Mouse (Mus musculus) kidney, adult 2 months (tissue): ENCODE results near the gene Cdca8.

Experiments used
- CTCF ChIP-seq: fragments of 200-500 bp; conservative IDR thresholded peaks from 2 replicates; pipeline ENCODE4 v1.5.1; 2011; ENCODE audit warnings: low read depth, mild to moderate bottlenecking, control low read depth, low read length, moderate library complexity, mixed read lengths; ENCODE audit not compliant: insufficient read depth, insufficient read length
- POLR2A ChIP-seq: fragments of 200-500 bp; IDR thresholded peaks from one replicate; pipeline ENCODE4 v1.6.1; 2011; ENCODE audit warnings: low read depth, low read length, control low read depth

DNA sequence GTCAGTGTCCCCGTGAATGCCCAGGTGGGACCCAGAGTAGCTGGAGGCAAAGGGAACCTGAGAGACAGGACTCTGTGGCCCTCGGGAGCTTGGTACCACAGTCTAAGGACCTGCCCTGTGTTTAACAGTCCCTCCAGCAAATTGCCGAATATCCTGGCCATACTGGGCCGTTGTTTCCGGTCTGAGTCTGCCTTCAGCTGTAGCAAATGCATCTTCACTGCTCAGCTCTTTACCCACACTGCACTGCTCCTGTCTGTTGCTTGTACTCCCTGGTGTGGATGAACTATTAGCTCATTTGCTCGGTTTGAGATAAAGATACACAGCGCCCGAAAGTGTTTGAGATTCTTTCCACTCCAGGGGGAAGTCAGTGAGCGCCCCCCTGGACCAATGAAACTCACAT, 49.3 kb upstream of the Cdca8 start:
- TF ChIP-seq CTCF (no peak), POLR2A (no peak)
